Mouse (Mus musculus) E14TG2a.4 (cell line): Measurements from ENCODE around the gene Pik3r3.

Source experiments
- CTCF ChIP-seq: conservative IDR thresholded peaks from 2 replicates; pipeline ENCODE4 v1.5.1; 2014; ENCODE audit warnings: low read length
- POU5F1 ChIP-seq: IDR thresholded peaks from 2 replicates; pipeline ENCODE4 v1.6.1; 2014; ENCODE audit warnings: low read length, borderline replicate concordance

GRCm38 (mm10) chr4:116243377-116243776 lies 22.0 kb downstream of the Pik3r3 start:
- TF ChIP-seq CTCF: no peak
- no peak for TF ChIP-seq POU5F1
